Mouse (Mus musculus) kidney, postnatal 0 days (tissue): Measurements from ENCODE around the gene Rtbdn. TPM values are rescaled to one million over a fixed set of nuclear protein-coding genes. Genes with fewer than 3 reads are reported as not detected.

Experiments used
- ATAC-seq: fragments of 200-750 bp; cut with Nextera tagmentation; replicated peaks from 2 replicates; pipeline ENCODE4 v1.8.0; 2017; ENCODE audit warnings: low read depth, moderate number of reproducible peaks, moderate TSS enrichment, moderate library complexity; ENCODE audit not compliant: low FRiP score
- DNase-seq: peaks from one replicate; pipeline ENCODE4 v3.0.0-alpha.2; 2016; ENCODE audit warnings: low spot score
- H3K27ac ChIP-seq: fragments of 300-500 bp; sonication (generic); 2 replicates; pipeline ENCODE4 v1.5.1; 2014; ENCODE audit warnings: mild to moderate bottlenecking
- H3K27me3 ChIP-seq: fragments of 300-500 bp; sonication (generic); 2 replicates; pipeline ENCODE4 v1.6.1; 2014; ENCODE audit warnings: low read length, mixed read lengths; ENCODE audit not compliant: insufficient read depth
- H3K36me3 ChIP-seq: fragments of 300-500 bp; sonication (generic); 2 replicates; pipeline ENCODE4 v1.6.1; 2014; ENCODE audit warnings: low read length, mixed read lengths; ENCODE audit not compliant: insufficient read depth
- H3K4me1 ChIP-seq: fragments of 300-500 bp; sonication (generic); replicated peaks from 2 replicates; pipeline ENCODE4 v1.6.1; 2014; ENCODE audit warnings: antibody characterized with exemption, low read length, mixed read lengths; ENCODE audit not compliant: insufficient read depth
- H3K4me2 ChIP-seq: fragments of 300-500 bp; sonication (generic); 2 replicates; pipeline ENCODE4 v1.6.1; 2014; ENCODE audit warnings: mild to moderate bottlenecking, low read length, moderate library complexity, mixed read lengths
- H3K4me3 ChIP-seq: fragments of 300-500 bp; sonication (generic); replicated peaks from 2 replicates; pipeline ENCODE4 v1.5.1; 2014; ENCODE audit warnings: low read depth, low read length
- H3K9ac ChIP-seq: fragments of 300-500 bp; sonication (generic); 2 replicates; pipeline ENCODE4 v1.6.1; 2014; ENCODE audit warnings: low read depth, low read length
- H3K9me3 ChIP-seq: fragments of 300-500 bp; sonication (generic); replicated peaks from 2 replicates; pipeline ENCODE4 v1.6.1; 2016; ENCODE audit warnings: low read length, inconsistent platforms, mixed read lengths
- CTCF ChIP-seq: IDR thresholded peaks from 2 replicates; pipeline ENCODE4 v1.5.1; 2016; ENCODE audit warnings: antibody characterized with exemption, low read depth, mild to moderate bottlenecking, moderate library complexity
- WGBS: fragments of 180-500 bp; shearing (Covaris S2); extraction: QIAGEN DNeasy Blood & Tissue Kit; methylation state at CpG from one replicate; pipeline ENCODE4 v1.1.7; 2014; 5-methylcytosine and 5-hydroxymethylcytosine counted together
- polyA plus RNA-seq: library from polyadenylated mRNA; unstranded; fragments of >200 nt; fragmentation: Nextera tagmentation; extraction: Ambion mirVana; gene quantifications from 2 replicates; pipeline ENCODE4 v1.2.1, GENCODE M21; 2015

The Rtbdn gene
- polyA plus RNA-seq, 1 experiment from 2014 or later = 0.09 TPM

DNA sequence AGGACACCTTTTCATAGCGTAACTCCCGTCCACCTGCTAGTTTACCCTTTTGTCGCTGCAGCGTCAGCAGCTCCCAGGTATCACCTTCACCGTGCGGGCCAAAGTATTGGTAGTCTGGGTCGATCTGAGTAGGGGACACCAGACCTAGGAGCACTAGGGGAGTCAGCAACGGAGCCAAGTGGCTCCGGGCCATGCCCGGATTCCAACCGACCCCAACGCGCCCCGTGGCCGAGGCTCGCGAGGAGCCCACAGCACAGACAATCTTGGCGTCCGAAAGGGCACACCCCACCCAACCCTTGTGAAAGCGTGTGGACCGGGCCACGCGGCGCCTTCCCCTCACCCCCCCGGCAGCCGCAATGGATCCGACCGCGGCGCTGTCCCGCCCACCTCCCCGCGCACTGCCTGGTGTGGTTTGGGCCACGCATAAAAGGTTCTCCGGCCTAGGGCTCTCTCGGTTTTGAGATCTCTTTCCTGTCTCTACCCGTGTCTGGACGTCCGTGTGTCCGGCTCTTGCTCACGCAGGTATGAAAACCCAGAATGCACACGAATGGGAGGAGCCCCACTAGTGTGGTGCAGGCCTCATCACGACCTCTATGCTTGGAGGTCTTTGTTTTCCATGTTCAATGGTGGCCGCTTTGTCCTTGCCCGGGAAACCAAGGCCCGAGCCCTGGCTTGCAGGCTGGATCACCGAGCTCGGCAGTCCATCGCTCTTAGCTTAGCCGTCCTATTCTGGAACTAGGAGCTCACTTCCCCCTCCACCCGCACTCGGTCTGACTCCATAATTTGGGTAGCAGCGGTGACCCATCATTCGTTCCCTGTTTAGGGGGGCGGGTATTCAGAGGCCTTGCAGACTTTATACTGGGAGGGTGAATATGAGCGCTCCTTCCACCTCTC lies 22.7 kb downstream of the Rtbdn start, which contains the start of the genes Gm49661, Prdx2 and Rnaseh2a:
Gene Gm49661, minus strand, starts transcription at position 193 of the 894 bp plus-strand sequence.
Gene Prdx2, plus strand, starts transcription at position 347 of the 894 bp plus-strand sequence.
Gene Rnaseh2a, minus strand, starts transcription at position 527 of the 894 bp plus-strand sequence.
- 0 out of 2 replicates have a peak, but pooled peaks have one; percentile 7 for TF ChIP-seq CTCF
- H3K4me3 ChIP-seq = peak within 1 kb of the TSS; percentile 66
- peak within 1 kb of the TSS; percentile 92 for H3K27ac ChIP-seq
- H3K9me3 ChIP-seq = no peaks in the 10 kb centered on the region
- peaks cover 32% of the 10 kb centered on the region for H3K4me1 ChIP-seq
- peaks cover 21% of the 10 kb centered on the region for H3K36me3 ChIP-seq
- H3K9ac ChIP-seq = peak within 1 kb of the TSS; percentile 85
- ATAC-seq = peak; percentile 68
- WGBS = under 1% methylated on average over 56 of the region's 56 CpGs
- H3K27me3 ChIP-seq = no peaks in the 10 kb centered on the region
- DNase-seq = peak; percentile 85
- H3K4me2 ChIP-seq = peak within 1 kb of the TSS; percentile 81

DNA sequence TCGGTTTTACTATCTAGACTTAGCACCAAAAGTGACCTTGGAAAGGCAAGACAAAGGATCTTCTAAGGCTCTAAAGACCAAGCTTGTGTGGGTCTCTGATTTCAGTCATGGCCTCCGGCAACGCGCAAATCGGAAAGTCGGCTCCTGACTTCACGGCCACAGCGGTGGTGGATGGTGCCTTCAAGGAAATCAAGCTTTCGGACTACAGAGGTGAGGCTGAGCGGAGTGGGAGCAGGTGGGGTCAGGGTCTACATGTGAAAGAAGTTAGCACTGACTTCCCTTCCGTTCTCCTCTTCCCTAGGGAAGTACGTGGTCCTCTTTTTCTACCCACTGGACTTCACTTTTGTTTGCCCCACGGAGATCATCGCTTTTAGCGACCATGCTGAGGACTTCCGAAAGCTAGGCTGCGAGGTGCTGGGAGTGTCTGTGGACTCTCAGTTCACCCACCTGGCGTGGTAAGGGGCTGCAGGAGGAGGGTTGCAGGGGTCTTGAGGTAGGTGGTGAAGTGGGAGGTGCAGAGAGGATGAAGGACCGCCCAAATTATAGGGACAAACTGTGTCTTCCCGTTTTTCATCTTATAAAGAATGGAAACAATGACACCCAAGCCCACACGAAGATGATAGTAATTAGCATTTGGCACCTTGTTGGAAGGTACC lies 23.5 kb downstream of the Rtbdn start:
- ATAC-seq = no peak
- Histone ChIP-seq H3K9me3 (no peaks in the 10 kb centered on the region), H3K4me3 (peak overlapping the region; percentile 66), H3K27ac (peak overlapping the region; percentile 92), H3K36me3 (peaks cover 21% of the 10 kb centered on the region), H3K9ac (peak overlapping the region; percentile 85), H3K4me1 (peaks cover 26% of the 10 kb centered on the region), H3K4me2 (peak overlapping the region; percentile 81), H3K27me3 (no peaks in the 10 kb centered on the region)
- TF ChIP-seq CTCF = no peak
- 6% methylated on average over 21 of the region's 21 CpGs for WGBS
- peak; percentile 35 for DNase-seq

DNA sequence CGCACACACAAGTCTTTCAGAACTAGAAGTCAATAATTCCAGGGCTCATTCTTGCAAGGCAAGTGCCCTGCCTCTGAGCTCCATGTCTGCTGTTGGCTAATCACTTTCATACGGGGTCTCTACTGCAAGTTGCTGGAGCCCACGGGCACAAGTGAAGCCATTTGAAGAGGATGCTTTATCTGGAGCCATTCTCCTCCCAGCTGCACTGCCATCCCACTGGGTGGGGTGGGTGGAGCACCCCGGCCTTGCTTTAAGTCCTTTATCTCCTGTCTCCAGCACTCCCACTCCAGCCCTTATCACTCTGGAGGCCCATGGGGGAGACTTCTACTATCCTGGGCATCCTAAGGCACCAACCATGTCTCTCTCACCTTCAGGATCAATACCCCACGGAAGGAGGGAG lies 24.1 kb downstream of the Rtbdn start:
- no peak overlapping the region for H3K27ac ChIP-seq
- DNase-seq (no peak), ATAC-seq (no peak)
- peaks cover 24% of the 10 kb centered on the region for H3K4me1 ChIP-seq
- H3K4me2 ChIP-seq = peak overlapping the region; percentile 81
- H3K27me3 ChIP-seq = no peaks in the 10 kb centered on the region
- peaks cover 21% of the 10 kb centered on the region for H3K36me3 ChIP-seq
- H3K9me3 ChIP-seq = no peaks in the 10 kb centered on the region
- no peak for TF ChIP-seq CTCF
- H3K4me3 ChIP-seq = peak overlapping the region; percentile 66; the same call in 1 of the 2 replicates
- 72% methylated on average over 5 of the region's 5 CpGs for WGBS
- H3K9ac ChIP-seq = peak overlapping the region; percentile 85; the same call in 1 of the 2 replicates

DNA sequence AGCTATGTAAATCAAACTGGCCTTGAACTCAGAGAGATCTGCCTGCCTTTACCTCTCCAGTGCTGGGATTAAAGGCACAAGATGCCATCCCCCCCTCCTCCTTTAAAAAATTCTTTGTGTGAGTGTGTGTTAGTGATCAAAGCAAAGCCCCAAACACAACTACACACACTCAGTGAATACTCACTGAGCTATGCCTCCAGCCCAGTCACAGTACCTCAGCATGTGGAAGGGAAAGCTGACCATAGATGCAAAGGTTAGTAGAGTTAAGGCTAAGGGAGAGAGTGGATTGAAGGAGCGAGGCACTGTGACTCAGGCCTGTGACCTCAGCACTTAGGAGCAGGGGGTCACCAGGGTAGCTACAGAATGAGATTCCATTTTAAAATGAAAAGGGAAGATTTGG lies 26.3 kb downstream of the Rtbdn start:
- DNase-seq = no peak
- peaks cover 21% of the 10 kb centered on the region for H3K36me3 ChIP-seq
- H3K27ac ChIP-seq = no peak overlapping the region
- H3K4me2 ChIP-seq = no peak overlapping the region
- no peak for TF ChIP-seq CTCF
- no peaks in the 10 kb centered on the region for H3K27me3 ChIP-seq
- WGBS = 87% methylated on average over 1 of the region's 1 CpGs
- H3K9ac ChIP-seq = no peak overlapping the region
- no peaks in the 10 kb centered on the region for H3K9me3 ChIP-seq
- no peak overlapping the region for H3K4me3 ChIP-seq
- ATAC-seq = no peak
- H3K4me1 ChIP-seq = peaks cover 15% of the 10 kb centered on the region

- Histone ChIP-seq H3K4me3 (no peak overlapping the region), H3K9ac (no peak overlapping the region), H3K36me3 (peaks cover 21% of the 10 kb centered on the region), H3K4me1 (peaks cover 13% of the 10 kb centered on the region), H3K9me3 (no peaks in the 10 kb centered on the region), H3K27ac (no peak overlapping the region), H3K27me3 (no peaks in the 10 kb centered on the region), H3K4me2 (no peak overlapping the region)
- TF ChIP-seq CTCF = peak; percentile 93
- ATAC-seq = no peak
- WGBS = 61% methylated on average over 4 of the region's 4 CpGs
- DNase-seq = peak; percentile 93
These were observed 27.2 kb downstream of the Rtbdn start for GRCm38 (mm10) chr8:84973803-84974542.
